Mouse (Mus musculus) adrenal gland, postnatal 10 days (tissue): Measurements from ENCODE around the gene Sox12. TPM values are rescaled to one million over a fixed set of nuclear protein-coding genes. Genes with fewer than 3 reads are reported as not detected.
"Not testable (repeated sequence)": the region's sequence is repeated elsewhere in the genome, so short reads cannot be mapped to it uniquely, and the experiment has no call there.

Source experiments
- DNase-seq: peaks from one replicate; pipeline ENCODE4 v3.0.0; 2021; ENCODE audit warnings: mixed read lengths
- long read RNA-seq, 2 experiments: library from polyadenylated mRNA; stranded (forward); transcript quantifications; one replicate each; pipeline ENCODE4 v2.0.0; 2021
- total RNA-seq, 2 experiments: library from RNA; stranded (reverse); gene quantifications; 2 replicates each; pipeline ENCODE4 v1.2.3; 2021

Gene Sox12
- 10 to 100 TPM; 15.7 to 22.7 TPM for total RNA-seq
- long read RNA-seq, experiment 1, full-length matches to known transcripts: 20 of 20 reads
- long read RNA-seq, experiment 1, partial matches to known transcripts: 0 of 20 reads
- long read RNA-seq, experiment 1, other reads (novel, unspliced or antisense): 0 of 20 reads
- long read RNA-seq, experiment 2, full-length matches to known transcripts: 5 of 5 reads
- long read RNA-seq, experiment 2, partial matches to known transcripts: 0 of 5 reads
- long read RNA-seq, experiment 2, other reads (novel, unspliced or antisense): 0 of 5 reads

DNA sequence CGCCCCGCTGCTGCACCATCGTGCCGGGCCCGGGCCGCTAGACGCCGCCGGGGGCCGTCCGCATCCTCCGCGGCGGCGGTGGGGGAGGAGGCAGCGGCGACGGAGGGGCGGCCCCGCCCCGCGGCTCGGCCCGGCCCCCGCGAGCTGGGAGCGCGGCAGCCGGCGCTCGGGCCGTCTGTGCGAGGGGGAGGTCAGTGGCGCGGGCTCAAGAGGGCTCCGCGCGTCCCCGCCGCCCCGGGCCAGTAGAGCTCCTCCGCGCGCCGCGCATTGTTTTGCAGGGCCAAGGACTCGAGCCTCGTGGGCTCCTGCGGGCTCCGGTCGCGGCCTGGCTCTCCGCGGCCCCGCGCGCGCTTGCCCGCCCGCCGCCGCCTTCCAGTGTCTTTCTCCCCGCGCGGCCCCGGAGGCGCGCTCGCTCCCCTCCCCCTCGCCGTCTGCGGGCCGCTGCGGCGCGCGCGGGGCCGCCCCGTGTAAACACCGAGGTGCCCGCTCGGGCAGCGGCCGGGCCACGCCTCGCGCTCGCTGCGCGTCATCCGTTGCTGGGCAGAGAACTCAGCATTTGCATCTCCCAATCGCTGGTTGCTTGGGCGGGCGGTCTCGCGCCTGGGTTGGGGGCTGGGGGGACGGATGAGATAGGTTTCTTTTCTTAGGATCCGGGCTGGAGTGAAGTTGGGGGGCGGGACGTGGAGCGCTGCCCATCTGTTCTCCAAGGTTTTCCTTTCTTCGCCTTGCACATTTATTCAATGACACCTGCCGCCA, at the start of gene Sox12:
Gene Sox12 (minus strand): TSS at position 384 of the 756 bp plus-strand sequence.
- peak; percentile 99 for DNase-seq

- DNase-seq: no peak
These were observed 49.6 kb upstream of the Sox12 start for GRCm38 (mm10) chr2:152447461-152447860.

- DNase-seq: no peak
These were observed 48.8 kb upstream of the Sox12 start for GRCm38 (mm10) chr2:152446642-152447041.

DNA sequence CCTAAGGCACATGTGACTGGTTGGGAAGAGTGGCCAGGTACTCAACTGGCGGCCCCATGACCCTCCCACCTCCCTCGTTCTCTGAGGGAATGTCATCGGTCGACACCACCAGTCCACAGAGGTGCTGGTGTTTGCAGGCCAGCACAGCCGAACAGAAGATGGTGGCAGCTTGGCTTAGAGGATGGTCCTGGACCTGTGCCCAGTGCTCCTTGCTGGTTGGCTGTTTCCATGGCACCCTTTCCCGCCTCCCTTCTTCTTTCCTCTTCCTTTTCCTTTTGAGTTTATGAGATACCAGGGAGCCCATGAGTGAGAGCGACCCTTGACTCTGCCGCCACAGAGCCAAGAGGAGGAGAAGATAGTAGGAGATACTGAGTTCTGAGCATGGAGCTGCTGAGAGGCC, 45.4 kb upstream of the Sox12 start:
- no peak for DNase-seq

DNA sequence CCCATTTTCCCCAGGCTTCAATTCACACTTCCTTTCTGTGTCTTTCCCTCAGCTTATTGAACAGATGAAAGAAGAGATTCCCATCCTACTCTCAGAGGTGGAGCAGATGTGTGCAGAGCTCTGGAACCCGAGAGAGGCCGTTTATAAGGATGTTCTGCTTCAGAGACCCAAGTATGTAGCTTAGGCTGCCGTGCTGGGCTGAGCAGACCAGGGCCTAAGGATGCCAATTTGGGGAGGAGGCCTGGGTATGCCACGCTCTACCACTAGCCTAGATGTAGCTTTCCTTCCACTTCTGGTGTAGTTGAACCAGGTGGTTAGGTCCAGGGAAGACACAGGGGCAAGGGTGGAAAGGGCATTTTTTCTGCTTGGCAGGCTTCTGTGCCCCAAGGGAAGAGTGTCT, 44.5 kb upstream of the Sox12 start:
- DNase-seq: no peak

GRCm38 (mm10) chr2:152439833-152440232, 42.0 kb upstream of the Sox12 start:
- DNase-seq: no peak

- no peak for DNase-seq
These were observed 41.1 kb upstream of the Sox12 start for GRCm38 (mm10) chr2:152438963-152439362.

DNA sequence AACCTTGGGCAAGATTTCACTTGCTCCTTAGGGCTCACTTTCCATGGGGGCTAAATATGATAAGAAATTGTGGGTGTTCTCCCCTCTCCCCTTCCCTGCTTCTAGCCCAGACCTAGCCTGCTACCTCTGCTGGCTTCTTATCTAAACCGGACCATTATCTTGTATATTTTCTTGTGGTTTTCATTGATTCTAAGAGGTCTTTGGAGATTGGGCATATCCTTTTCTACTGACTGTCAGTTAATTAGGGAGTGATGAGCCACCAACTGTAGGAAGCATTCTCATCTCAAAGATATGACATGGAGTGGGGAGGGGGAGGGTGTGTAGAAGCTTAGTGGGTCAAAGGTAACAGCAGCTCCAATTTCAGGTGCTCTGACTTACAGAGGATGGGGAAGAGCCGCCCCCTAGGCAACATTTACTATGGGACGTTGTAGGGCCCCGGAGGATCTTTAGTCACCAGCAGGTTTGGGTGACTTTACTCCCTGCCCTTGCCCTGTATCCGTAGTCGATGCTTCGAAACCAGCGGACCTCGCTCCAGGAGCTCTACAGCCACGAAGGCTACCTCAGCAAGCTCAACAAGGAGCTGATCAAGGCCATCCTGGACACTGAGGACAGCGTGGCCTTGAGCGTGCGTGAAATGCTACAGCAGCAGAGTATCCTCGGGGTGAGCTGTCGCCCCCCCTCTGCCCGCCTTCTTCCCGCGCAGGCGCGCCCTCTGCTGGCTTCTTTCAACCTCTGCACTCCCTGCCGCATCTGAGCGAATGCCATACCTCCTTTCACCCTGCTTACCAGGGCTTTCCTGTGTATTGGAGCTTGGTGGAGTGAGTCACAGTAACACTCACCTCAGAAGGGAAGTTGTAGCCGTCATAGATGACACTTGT, 39.4 kb upstream of the Sox12 start:
- peak; percentile 92 for DNase-seq

DNA sequence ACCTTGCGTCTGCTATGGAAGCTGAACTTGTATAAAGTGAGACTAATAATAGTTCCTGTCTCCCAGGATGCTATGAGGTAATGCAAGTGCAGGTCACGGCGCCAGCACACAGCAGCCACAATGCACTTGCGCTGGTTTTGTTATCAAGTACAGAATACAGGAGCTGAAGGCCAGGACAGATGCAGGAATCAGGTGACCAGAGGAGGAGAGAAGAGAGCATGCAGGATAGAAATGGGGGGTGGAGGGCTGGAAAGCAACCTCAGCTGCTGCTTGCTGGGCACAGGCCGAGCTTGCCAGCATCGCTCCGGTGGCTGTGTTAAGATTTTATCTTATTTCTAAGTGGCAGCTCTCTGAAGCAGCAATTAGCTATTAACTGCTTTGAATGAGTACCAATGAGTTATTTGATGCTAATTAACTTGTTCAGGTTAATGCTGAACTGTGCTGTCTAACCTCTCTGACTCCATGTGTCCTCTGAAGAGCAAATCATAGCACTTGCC, 38.6 kb upstream of the Sox12 start:
- DNase-seq: peak; percentile 19

DNA sequence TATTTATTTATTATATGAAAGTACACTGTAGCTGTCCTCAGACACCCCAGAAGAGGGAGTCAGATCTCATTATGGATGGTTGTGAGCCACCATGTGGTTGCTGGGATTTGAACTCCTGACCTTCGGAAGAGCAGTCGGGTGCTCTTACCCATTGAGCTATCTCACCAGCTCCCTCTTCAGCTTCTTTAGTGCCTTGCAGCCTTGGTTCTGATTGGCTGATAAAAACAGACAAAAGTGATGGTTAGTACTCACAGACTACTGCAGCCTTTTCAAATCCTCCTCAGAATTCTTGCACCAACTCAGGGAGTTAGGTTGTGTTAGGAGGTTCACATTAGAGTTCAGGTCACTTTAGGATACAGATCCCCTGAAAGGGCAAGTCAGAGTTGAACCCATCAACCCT, 30.6 kb upstream of the Sox12 start:
- DNase-seq: not testable (repeated sequence)

- peak; percentile 59 for DNase-seq
These were observed 29.6 kb upstream of the Sox12 start for GRCm38 (mm10) chr2:152427493-152427892.

GRCm38 (mm10) chr2:152415786-152416185, 17.9 kb upstream of the Sox12 start:
- DNase-seq: no peak

DNA sequence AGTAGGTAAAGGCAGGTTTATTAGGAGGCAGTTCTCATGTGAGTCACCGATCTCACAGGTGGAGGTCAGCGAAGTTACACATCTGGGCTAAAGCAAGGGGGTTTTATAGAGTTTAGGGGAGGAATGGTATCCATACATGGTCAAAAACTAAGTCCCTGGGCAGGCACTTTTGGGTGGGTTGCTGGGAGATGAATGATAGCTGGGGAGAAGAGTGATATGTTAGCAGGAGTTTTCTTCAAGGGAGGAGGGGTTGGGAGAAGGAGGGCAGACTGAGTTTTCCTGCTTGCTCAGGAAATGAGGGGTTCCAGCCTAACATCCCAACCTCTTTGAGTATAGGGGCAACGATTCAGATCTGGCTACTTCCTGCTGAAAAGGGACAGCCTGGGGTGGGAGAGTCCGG, 17.4 kb upstream of the Sox12 start, which contains the start of gene 6820408C15Rik:
Gene 6820408C15Rik (plus strand): TSS at position 301 of the 400 bp plus-strand sequence.
- DNase-seq: no peak

DNA sequence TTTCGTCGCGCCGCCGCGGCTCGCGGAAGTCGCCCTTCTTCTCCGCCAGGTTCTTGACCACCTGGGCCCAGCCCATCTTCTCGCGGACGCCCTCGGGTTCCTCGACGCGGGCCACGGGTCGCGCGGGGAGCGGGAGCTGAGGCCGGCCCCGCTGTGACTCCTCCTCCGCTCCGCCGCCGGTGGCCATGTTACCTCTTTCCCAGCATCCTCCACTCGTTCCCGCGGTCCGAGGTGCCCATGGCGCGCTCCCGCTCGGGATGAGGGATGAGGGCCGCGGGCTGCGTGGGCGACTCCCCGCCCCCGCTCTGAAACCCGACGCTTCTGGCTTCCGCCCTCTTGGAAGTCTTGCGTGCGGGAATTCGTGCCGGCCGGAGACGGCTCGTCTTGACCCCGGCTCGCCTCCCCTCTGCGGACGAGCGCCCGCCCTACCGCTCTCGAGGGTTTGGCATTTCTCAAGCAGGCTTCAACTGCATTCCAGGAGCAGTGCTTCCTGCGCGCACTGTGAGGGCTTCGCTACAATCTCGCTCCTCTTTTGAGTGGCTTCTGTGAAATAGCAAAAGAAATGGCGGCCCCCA, 16.8 kb upstream of the Sox12 start, which contains the start of gene Zcchc3:
Gene Zcchc3 (minus strand): TSS at position 437 of the 575 bp plus-strand sequence.
- peak; percentile 92 for DNase-seq

DNA sequence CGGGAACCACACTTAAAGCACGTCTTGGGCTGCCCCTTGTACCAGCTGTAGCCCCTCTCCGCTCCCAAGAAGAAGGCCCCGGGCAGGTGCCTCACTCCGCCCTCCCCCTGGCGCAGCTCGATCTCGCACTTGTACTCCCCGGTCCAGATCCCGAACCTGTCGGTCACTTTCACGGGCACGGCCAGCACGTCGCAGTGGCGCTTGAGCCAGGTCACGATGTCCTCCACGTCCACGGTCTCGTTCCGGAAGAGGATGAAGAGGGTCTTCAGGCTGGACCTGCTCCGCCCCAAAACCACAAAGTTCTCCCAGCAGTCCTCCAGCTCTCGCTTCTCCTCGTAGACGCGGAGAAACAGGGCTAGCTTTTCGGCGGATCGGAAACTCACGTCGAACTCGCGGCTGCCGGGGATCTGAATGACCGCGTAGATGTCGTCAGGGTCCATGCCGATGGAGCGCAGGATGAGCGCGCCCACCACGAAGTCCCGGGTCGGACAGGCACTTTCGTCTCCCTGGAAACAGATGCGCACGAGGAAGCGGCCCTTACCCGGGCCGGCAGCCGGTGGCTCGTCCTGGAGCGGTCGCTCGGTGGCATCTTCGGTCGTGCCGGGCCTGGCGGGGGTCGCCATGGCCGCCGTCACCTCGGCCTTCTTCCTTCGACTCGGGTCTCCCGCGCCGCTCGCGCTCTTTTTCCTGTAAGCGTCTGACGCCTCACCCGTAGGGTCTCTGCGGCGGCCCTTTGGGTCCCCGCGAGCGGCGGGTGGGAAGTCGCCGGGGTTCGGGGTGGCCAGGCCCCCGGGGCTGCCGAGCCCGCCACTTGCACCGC, 16.1 kb upstream of the Sox12 start:
- DNase-seq: peak; percentile 52

- peak; percentile 56 for DNase-seq
These were observed 15.4 kb upstream of the Sox12 start for GRCm38 (mm10) chr2:152413158-152413764.

GRCm38 (mm10) chr2:152412526-152413157, 14.8 kb upstream of the Sox12 start:
- DNase-seq: no peak

- no peak for DNase-seq
These were observed 13.6 kb upstream of the Sox12 start for GRCm38 (mm10) chr2:152411471-152411870.

- peak; percentile 84 for DNase-seq
These were observed 13.1 kb upstream of the Sox12 start for GRCm38 (mm10) chr2:152410971-152411371.

DNA sequence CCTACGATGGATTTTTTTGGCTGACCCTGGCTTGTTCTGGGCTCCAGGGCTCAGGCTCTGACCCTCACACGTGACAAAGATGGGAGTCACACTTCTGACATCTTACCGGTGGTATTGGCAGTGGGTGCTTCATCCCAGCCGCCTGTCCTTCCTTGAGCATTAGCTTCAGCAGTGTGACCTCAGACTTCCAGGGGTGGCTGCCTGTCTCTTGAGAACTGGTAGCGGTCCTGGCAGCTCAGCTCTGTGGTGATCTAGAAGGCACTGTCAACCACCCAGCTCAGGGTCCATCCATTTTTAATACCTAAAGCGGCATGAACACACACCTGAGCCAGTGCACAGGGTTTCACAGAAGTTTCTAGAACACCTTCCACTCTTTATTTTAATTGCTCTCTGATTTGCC, 11.9 kb upstream of the Sox12 start:
- no peak for DNase-seq
